Mouse (Mus musculus) cerebellum, adult (tissue): Measurements from ENCODE around the gene Spag9.

ENCODE experiments used
- ATAC-seq: cut with Nextera tagmentation; 2 replicates; pipeline ENCODE4 v1.9.2; 2017; ENCODE audit warnings: mild to moderate bottlenecking, moderate library complexity, mixed read lengths; ENCODE audit not compliant: insufficient number of reproducible peaks, low FRiP score, low TSS enrichment

Spag9 gene

GRCm38 (mm10) chr11:94128506-94128905, 132.6 kb downstream of the Spag9 start:
- no peak for ATAC-seq

- ATAC-seq, result peak; percentile 46; the same call in 1 of the 2 replicates
These were observed 133.6 kb downstream of the Spag9 start for GRCm38 (mm10) chr11:94129261-94130059.

GRCm38 (mm10) chr11:94130118-94131095, 134.5 kb downstream of the Spag9 start:
- no peak for ATAC-seq

GRCm38 (mm10) chr11:94133344-94133955, 137.6 kb downstream of the Spag9 start:
- peak; percentile 62; the same call in 1 of the 2 replicates for ATAC-seq

- no peak for ATAC-seq
These were observed 138.4 kb downstream of the Spag9 start for GRCm38 (mm10) chr11:94134076-94134838.

GRCm38 (mm10) chr11:94135581-94136001, 139.7 kb downstream of the Spag9 start:
- no peak for ATAC-seq

GRCm38 (mm10) chr11:94136656-94137055, 140.8 kb downstream of the Spag9 start:
- ATAC-seq, result no peak

- ATAC-seq, result no peak
These were observed 141.6 kb downstream of the Spag9 start for GRCm38 (mm10) chr11:94137326-94138061.

- no peak for ATAC-seq
These were observed 142.7 kb downstream of the Spag9 start for GRCm38 (mm10) chr11:94138411-94139231.

- ATAC-seq, result no peak
These were observed 143.3 kb downstream of the Spag9 start for GRCm38 (mm10) chr11:94139232-94139620.

GRCm38 (mm10) chr11:94140540-94140939, 144.6 kb downstream of the Spag9 start:
- ATAC-seq, result no peak

GRCm38 (mm10) chr11:94141564-94141963, 145.7 kb downstream of the Spag9 start:
- no peak for ATAC-seq

GRCm38 (mm10) chr11:94143336-94143735, 147.4 kb downstream of the Spag9 start:
- ATAC-seq, result no peak

GRCm38 (mm10) chr11:94144771-94145539, 149.1 kb downstream of the Spag9 start:
- ATAC-seq, result peak; percentile 79

- no peak for ATAC-seq
These were observed 150.2 kb downstream of the Spag9 start for GRCm38 (mm10) chr11:94146049-94146605.

GRCm38 (mm10) chr11:94146733-94147485, 151.0 kb downstream of the Spag9 start:
- no peak for ATAC-seq
